Mouse (Mus musculus) brain, adult 2 months (tissue): ENCODE data around the gene Itgb5.
A peak's percentile ranks its signal among the peaks of the same experiment; 100 is the strongest.

Experiments used
- DNase-seq: peaks from one replicate; pipeline ENCODE4 v3.0.0; 2011; ENCODE audit warnings: low read depth, low spot score

Itgb5 gene

DNA sequence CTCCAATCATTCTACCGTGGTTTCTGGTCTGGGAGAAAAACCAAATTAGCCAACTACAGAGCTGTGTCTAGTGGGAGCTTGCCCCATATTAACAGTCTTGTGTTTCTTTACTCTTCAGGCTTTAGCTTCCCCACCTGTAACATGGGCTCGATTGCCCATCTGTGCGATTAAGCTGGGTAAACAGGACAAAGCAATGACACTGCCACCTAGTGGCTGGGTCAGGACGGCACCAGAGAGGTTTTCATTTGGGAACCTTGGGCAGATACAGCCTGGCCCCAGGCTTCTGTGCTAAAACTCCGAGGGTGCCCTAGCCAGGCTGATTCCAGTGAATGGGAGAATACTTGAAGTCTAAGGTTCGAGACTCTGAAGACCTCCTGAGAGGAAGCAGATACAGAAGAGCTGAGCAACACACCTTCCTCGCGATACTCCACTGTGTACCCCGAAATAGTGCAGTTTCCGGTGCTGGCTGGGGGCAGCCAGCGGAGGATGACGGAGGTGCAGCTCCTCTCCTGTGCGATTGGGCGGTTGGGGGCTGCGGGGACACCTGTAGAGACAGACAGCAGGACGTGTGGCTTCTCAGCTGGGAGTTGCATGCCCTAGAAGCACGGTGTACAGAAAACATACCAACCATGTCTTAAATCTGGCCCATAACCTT, 159.0 kb downstream of the Itgb5 start:
- DNase-seq, result peak; percentile 65

DNA sequence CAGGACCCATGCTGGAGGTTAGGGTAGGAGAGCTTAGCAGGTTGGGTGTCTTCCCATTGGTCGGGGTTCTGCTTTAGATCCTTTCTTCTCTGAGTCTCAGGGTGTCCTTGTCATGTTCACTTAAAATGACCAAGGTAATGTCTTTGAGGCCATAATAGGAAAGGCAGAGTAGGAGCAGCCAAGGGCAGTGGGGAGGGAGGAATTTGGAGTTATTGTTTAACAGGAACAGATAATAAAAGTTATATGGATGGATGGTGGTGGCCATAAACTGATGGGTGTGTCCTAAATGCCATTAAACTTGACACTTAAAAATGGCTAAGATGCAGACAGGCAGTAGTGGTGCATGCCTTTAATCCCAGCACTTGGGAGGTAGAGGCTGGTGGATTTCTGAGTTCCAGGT, 159.6 kb downstream of the Itgb5 start:
- no peak for DNase-seq

- DNase-seq, result no peak
Measured at GRCm38 (mm10) chr16:33990712-33991111, 161.2 kb downstream of the Itgb5 start.

DNA sequence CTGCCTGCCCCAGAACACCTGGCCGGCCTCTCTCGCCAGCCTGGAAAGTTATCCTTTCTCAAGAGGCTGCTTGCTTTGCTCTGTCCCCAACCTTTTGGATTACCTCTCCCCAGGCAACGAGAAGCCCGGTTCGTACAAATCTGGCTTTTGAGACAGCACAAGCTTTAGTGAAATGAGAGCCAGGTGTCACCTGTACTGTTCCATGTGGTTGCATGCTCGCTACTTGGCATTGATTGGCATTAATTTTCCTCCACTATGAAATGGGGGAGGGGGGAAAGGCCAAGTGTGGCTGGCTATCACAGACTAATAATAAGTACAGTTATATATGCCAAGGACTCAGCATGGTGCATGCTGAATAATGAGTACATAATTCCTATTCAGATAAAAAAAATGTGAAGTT, 164.9 kb downstream of the Itgb5 start:
- no peak for DNase-seq

GRCm38 (mm10) chr16:33995496-33995895, 166.0 kb downstream of the Itgb5 start:
- no peak for DNase-seq

GRCm38 (mm10) chr16:33996030-33996429, 166.6 kb downstream of the Itgb5 start:
- peak; percentile 73 for DNase-seq

- DNase-seq, result peak; percentile 35
Measured at GRCm38 (mm10) chr16:33998011-33998410, 168.5 kb downstream of the Itgb5 start.
